Mouse (Mus musculus) yolk sac, embryonic 10.5 days (tissue): ENCODE measurements around the gene Tep1.
A peak's percentile ranks its signal among the peaks of the same experiment; 100 is the strongest.

Experiments
- DNase-seq: peaks from one replicate; pipeline ENCODE4 v3.0.0-alpha.2; 2017; ENCODE audit warnings: low spot score

Tep1 gene

DNA sequence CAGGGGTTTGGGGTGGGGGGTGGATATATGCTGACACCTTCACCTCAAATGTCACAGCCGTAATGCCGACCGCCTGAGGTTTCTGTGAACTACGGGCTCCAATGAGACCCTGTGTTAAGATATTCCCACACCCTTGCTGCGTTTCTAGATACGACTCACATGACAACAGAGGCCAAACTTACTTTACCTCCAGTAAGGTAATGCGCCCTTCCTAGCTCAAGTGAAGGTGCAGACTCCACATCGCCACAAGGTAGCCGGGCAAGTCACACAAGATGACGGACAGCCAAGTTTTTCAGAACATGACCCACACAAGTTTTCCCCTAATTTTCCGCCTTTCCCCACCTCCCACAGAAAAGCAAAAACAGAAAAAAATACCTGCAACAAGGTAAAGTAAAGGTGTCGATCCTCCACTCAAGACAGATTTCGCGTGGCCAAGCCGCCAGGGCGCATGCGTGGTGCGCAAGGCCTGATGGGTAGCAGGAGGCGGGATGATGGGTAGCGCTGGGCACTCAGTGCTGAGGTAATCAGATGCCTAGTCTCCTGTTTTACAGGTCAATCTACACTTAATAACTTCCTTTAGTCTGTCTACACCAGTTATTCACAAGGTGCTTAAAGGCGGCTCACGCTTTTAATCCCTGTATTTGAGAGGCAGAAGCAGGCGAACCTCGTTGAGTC lies 75.0 kb downstream of the Tep1 start:
- no peak for DNase-seq

DNA sequence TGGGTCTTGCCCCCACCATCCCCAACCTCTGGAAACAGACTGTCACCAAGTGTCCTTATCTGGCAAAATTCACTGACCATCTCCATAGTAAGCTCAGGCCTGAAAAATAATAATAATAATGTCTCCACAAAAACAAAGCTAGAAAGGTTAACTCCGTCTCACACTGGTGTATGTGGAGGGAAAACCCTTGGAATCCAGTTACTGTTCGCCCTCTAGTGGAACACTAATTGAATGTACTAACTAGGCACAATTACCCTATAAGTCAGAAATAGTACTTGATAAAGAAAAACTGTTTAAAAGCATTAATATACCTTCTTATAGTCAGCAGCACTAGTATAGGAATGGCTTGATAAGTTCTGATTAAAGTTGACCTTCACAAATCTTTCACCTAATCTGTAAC lies 82.2 kb downstream of the Tep1 start:
- DNase-seq, result no peak

DNA sequence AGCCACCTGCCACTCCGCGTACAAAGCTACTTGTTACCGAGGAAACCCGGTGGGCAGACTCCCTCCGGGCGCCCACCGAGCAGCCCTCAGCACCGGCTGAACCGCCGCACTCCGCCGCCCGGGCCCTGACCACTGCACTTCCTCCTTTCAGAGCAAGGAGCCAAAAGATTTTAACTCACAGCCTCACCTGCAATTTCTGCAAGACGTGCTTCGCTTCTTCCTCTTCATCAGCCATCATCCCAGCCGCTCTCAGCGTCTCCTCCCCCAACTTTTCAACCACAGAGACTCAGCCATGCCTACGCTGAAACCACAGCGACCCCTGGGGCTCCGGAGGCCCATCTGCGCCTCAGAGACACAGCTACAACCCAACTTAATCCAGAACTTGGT lies 85.1 kb downstream of the Tep1 start, which contains the start of gene Ttc5:
Gene Ttc5 (minus strand): TSS at position 269 of the 387 bp plus-strand sequence.
- peak; percentile 89 for DNase-seq

DNA sequence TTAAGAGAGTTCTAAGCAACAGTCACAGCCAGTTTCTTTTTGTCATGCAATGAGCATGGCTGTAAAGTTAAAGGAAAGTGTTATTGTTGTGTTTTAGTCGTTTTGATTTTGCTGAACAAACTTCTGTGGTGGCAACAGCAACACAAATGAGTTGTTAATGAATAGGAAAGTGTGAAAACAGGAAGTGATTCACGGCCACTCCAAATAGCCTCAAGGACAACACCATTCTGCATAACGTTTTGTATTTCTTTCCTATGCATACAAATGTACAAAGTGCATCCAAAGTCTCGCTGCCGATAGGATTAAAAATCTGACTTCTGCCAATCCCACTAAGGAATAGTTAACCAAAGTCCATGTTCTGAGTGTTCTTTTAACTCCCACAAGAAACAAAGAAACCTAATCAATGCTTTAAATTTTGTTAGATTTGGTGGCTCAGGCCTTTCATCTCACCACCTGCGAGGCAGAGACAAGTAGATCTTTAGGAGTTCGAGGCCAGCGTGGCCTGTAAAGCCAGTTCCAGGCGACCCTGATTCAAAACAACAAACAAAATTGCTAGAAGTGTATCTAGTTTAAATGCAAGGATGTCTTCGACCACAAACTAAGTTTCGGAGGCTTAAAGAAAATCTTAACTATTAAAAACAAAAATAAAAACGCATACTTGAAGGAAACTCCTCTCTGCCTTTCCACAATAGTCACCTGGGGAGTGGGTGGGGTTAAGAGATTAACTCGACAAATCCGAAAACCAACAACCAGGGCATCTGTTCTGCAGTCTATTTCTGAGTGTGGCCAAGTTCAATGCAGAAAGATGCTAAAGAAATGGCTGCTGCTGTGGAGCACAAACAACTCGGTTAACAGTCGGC lies 85.7 kb downstream of the Tep1 start:
- no peak for DNase-seq

DNA sequence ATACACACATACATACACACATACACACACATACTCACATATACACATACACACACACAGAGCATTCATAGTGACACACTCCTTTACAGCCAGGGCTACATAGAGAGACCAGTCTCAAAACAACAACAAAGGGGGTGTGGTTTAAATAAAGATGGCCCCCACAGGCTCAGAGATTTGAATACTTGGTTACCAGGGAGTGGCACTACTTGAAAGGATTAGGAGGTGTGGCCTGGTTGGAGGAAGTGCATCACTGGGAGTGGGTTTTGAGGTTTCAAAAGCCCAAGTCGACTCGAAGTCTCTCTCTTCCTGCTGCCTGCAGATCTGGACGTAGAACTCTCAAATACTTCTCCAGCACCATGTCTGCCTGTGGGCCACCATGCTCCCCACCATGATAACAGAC lies 88.2 kb downstream of the Tep1 start:
- no peak for DNase-seq
